Mouse (Mus musculus): Measurements from ENCODE around the gene Rab25. TPM values are rescaled to one million over a fixed set of nuclear protein-coding genes. Genes with fewer than 3 reads are reported as not detected.

The Rab25 gene
- total RNA-seq, 1 experiment from 2014 or later = not detected

DNA sequence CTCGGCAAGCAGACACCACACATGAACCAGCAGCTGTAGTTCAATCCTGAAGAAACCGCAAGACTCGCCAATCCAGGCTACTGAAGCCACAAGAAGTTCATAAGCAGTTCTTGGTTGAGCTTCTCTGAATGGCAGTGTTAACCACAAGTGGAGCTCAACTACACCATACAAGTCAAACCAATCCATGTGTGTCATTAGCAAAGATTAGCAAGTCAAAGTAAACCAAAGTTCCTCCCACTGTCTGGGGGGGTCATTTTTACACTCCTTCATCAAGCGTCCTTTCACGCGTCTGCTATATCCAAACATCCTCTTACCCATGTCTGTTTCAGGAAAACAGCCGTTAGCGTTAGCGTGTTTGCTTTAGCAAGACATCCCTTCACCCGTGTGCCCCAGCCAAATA is 22.2 kb upstream of the Rab25 start:
- ATAC-seq (replicated peaks in 1 of 2; ENCODE audit: insufficient read depth in 1 of 2, low FRiP score in 2 of 2, low TSS enrichment in 1 of 2, low read depth in 1 of 2, poor library complexity in 2 of 2, severe bottlenecking in 2 of 2) = no peak

DNA sequence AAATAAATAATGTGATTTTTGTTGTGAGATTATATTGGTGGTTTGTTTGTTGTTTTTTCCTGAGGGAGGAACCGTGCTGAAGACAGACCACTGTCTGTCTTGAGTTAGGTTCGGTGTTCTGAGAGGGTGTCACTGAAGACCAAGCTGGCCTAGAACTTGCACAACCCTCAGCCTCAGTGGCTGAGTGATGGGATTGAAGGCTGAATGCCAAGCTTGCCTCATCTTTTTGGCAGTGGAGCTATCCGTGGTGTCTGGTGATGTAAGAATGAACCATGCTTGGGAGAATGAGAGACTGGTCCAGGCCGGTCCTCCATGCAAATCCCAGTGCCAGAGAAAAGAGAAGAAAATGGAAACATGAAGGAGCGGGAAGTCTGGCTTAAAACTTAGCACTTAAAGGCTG is 21.6 kb upstream of the Rab25 start:
- ATAC-seq (replicated peaks in 1 of 2; ENCODE audit: insufficient read depth in 1 of 2, low FRiP score in 2 of 2, low TSS enrichment in 1 of 2, low read depth in 1 of 2, poor library complexity in 2 of 2, severe bottlenecking in 2 of 2) = no peak

DNA sequence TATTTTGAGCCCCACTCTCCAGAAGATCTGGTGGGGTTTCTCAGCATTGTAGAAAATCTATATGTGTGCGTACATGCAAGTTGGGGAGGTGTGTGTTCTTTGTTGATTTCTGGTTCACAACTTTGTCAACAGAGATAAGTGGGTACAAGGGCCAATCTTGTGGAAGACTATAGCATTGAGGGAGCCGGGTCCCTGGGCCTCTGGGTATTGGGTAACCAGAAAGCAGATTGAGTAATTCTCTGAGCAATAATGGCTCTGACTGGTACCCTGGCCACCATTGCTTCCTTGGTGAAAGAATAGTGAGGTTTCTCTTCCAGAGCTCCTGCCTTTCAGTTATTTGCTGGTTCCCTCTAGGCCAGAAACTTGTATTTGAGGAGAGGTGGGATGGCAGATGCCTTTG is 21.0 kb upstream of the Rab25 start:
- ATAC-seq (replicated peaks in 1 of 2; ENCODE audit: insufficient read depth in 1 of 2, low FRiP score in 2 of 2, low TSS enrichment in 1 of 2, low read depth in 1 of 2, poor library complexity in 2 of 2, severe bottlenecking in 2 of 2) = no peak; a peak in 1 of 4 replicates

DNA sequence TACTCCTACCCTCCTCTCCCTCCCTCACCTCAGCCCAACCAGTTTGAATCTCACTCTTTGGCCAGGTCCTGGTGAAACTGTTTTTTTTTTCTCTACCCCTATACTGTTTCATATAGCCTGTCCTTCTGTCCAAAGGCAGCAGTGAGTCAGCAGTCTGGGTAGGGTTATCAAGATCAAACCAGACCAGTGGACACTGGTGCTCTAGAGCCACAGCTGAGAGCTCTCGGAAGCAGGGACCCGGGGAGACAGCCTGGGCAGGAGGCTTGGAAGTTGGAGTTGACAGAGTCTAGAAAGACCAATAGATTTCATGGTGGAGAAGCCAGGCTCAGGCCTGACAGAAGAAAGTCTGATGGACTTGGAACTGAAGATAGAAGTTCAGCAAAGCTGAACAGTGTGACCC is 20.5 kb upstream of the Rab25 start:
- ATAC-seq (replicated peaks in 1 of 2; ENCODE audit: insufficient read depth in 1 of 2, low FRiP score in 2 of 2, low TSS enrichment in 1 of 2, low read depth in 1 of 2, poor library complexity in 2 of 2, severe bottlenecking in 2 of 2) = no peak

DNA sequence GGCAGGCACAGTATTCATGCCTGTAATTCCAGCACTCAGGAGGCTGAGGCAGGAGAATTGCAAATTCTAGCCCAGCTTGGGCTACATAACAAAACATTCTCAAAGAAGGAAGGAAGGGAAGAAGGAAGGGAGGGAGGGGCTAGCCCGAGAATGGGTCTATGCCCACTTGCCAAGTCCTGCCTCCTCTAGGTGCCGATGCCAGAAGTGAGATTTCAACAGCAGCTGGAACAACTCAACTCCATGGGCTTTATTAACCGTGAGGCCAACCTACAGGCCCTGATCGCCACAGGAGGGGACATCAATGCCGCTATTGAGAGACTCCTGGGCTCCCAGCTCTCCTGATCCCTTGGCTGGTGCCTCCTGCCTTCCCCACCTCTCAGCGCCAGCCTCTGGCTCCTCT is 19.8 kb upstream of the Rab25 start:
- ATAC-seq (replicated peaks in 1 of 2; ENCODE audit: insufficient read depth in 1 of 2, low FRiP score in 2 of 2, low TSS enrichment in 1 of 2, low read depth in 1 of 2, poor library complexity in 2 of 2, severe bottlenecking in 2 of 2) = no peak

DNA sequence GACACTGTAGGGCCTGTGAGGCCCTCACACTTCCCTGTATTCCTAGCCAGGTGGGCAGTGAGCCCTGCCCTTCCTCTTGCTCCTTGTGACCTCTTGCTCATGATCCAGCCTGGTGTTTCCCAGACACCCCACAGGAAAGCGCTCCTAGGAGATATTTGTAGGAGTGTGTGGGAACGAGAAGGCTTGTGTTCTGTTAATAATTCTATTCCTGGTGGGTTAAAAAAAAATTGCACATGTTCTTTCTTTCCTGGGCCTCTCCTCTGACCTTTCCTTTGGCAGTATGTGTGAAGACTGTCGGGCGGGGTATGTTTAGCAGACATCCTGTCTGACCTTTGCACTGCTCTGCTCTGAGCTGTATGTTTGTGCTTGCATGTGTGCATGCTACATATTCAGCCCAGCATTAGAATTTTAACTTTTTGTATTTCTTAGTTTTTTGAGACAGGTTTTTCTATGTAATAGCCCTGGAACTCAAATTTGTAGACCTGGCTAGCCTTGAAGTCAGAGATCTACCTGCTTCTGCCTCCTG is 18.5 kb upstream of the Rab25 start:
- no peak for ATAC-seq (replicated peaks in 1 of 2; ENCODE audit: insufficient read depth in 1 of 2, low FRiP score in 2 of 2, low TSS enrichment in 1 of 2, low read depth in 1 of 2, poor library complexity in 2 of 2, severe bottlenecking in 2 of 2)

DNA sequence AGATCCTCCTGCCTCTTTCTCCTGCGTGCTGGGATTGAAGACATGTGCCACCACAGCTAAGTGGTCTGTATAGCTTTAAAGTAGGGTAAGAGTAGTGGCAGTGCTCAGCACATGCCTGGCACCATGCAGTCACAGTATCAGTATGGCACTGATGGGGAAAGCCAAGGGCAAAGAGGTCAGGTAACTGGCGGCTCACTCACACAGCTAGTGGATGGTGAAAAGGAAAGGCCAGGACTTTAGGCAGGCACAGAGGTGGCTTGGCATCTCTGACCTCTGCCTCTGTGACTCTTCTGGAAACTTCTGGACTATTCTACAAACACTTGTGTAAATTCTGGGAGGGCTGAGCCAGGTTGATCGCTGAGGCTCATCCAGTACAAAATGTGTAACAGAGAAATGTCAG is 18.0 kb upstream of the Rab25 start:
- no peak for ATAC-seq (replicated peaks in 1 of 2; ENCODE audit: insufficient read depth in 1 of 2, low FRiP score in 2 of 2, low TSS enrichment in 1 of 2, low read depth in 1 of 2, poor library complexity in 2 of 2, severe bottlenecking in 2 of 2)

DNA sequence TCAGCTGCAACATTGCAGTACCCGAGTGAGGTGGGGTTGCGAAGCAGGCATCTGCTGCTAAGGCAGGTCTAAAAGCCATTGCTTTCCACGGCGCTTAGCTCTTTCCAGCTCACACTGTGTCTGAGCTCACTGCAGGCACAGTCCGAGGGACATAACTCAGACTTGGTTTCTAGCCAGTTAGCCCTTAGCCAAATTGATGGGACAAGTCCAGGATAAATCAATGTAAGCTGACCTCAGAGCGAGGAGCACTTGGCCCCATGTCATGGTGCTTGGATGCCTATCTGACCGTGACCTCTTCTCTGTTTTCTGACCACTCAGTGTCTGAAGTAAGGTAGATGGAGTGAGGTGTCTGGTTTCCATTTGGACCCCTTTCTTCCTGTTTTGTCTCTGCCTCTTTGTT is 15.9 kb upstream of the Rab25 start:
- ATAC-seq (replicated peaks in 1 of 2; ENCODE audit: insufficient read depth in 1 of 2, low FRiP score in 2 of 2, low TSS enrichment in 1 of 2, low read depth in 1 of 2, poor library complexity in 2 of 2, severe bottlenecking in 2 of 2) = no peak

DNA sequence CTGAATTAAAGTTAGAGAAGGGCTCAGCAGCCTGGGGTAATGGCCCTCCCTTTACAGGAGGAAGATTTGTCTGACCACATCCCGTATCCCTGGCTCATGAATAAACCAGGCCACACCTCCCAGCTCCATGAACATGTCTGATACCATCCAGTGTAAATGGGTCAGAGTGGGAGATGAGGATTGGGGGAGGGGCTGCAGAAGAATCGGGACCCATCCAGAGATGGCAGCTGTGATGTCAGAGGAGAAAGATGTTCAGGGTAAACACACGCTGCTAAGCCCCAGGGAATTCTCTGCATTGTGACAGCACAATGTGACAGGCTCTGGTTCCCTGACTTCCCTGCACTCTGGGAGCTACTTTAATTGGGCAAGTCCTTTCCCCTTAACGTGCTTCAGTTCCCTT is 15.3 kb upstream of the Rab25 start:
- ATAC-seq (replicated peaks in 1 of 2; ENCODE audit: insufficient read depth in 1 of 2, low FRiP score in 2 of 2, low TSS enrichment in 1 of 2, low read depth in 1 of 2, poor library complexity in 2 of 2, severe bottlenecking in 2 of 2) = no peak

DNA sequence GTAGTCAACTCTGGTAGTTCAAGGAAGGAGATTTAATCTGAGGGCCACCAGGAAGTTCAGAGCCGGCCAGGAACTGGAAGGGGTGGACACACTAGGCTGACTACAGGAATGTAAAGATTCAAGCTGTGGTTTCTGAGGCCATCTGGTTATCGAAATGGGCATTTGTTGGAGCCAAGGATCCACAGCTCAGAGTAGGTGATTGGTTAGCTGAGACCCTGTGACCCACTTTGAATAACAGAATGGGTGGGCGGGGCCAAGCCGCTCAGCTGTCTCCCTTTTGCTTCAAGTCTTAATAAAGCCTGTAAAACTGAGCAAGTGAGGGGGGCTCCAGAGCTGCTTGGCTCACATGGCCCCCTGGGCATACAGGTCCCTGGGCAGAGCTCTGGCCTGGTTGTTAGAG is 13.9 kb upstream of the Rab25 start:
- ATAC-seq (replicated peaks in 1 of 2; ENCODE audit: insufficient read depth in 1 of 2, low FRiP score in 2 of 2, low TSS enrichment in 1 of 2, low read depth in 1 of 2, poor library complexity in 2 of 2, severe bottlenecking in 2 of 2) = no peak

DNA sequence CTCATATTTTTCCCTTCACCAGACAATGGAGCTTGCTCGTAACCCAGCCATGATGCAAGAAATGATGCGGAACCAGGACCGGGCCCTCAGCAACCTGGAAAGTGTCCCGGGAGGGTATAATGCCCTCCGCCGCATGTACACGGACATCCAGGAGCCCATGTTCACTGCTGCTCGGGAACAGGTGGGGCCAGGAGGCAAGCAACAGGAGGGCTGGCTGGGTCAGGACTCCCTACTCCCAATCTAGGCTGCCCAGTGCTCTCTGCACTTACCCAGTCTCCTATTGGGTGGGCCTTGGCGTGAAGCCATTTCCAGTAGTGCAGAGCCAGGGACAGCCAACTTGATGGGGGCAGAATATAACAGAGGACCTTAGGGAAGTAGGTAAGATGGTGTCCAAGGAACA is 11.5 kb upstream of the Rab25 start:
- no peak for ATAC-seq (replicated peaks in 1 of 2; ENCODE audit: insufficient read depth in 1 of 2, low FRiP score in 2 of 2, low TSS enrichment in 1 of 2, low read depth in 1 of 2, poor library complexity in 2 of 2, severe bottlenecking in 2 of 2)

DNA sequence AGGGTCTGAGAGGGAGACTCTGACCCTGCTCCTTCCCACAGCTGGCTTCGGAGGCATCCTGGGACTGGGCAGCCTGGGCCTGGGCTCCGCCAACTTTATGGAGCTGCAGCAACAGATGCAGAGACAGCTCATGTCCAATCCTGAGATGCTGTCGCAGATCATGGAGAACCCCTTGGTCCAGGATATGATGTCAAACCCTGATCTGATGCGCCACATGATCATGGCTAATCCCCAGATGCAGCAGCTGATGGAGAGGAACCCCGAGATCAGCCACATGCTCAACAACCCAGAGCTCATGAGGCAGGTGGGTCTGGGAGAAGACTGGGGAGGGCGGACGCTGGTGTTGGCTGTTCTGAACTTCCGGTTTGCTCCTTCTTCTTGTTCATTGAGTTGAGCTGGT is 8.5 kb upstream of the Rab25 start:
- ATAC-seq (replicated peaks in 1 of 2; ENCODE audit: insufficient read depth in 1 of 2, low FRiP score in 2 of 2, low TSS enrichment in 1 of 2, low read depth in 1 of 2, poor library complexity in 2 of 2, severe bottlenecking in 2 of 2) = no peak

DNA sequence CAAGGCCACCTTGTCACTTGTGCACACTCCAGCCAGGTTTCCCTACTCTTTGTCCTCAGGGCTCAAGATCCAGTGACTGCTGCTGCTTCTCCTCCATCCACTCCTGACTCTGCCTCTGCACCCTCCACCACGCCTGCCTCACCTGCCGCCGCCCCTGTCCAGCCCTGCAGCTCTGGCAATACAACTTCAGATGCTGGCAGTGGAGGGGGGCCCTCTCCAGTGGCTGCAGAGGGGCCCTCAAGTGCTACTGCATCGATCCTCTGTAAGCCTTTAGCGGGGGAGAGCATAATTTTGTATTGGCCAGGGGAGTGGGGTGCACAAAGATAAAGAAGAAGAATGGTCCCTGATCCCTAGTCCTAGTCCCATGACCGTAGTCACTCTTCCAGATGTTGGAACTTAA is 7.6 kb upstream of the Rab25 start:
- ATAC-seq (replicated peaks in 1 of 2; ENCODE audit: insufficient read depth in 1 of 2, low FRiP score in 2 of 2, low TSS enrichment in 1 of 2, low read depth in 1 of 2, poor library complexity in 2 of 2, severe bottlenecking in 2 of 2) = no peak

DNA sequence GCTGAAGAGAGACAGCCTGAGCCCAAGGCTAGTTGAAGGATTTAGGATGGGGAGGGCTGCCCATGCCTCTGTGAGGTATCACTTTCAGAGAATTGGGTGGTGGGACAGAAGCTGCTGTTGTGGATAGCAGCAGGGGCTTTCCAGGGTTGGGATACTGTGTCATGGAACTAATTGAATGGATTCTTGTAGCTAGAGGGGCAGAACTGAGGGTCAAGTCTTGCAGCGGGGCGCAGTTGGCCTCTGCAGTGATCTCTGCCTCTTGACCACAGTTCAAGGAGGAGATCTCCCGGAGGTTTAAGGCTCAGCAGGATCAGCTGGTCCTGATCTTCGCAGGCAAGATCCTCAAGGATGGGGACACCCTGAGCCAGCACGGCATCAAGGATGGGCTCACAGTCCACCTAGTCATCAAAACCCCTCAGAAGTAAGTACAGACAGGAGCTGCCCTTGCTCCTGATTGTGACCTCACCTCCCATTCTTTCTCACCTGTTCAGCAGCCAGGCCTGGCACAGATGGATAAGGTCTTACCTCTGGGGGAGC is 7.0 kb upstream of the Rab25 start:
- no peak for ATAC-seq (replicated peaks in 1 of 2; ENCODE audit: insufficient read depth in 1 of 2, low FRiP score in 2 of 2, low TSS enrichment in 1 of 2, low read depth in 1 of 2, poor library complexity in 2 of 2, severe bottlenecking in 2 of 2)

DNA sequence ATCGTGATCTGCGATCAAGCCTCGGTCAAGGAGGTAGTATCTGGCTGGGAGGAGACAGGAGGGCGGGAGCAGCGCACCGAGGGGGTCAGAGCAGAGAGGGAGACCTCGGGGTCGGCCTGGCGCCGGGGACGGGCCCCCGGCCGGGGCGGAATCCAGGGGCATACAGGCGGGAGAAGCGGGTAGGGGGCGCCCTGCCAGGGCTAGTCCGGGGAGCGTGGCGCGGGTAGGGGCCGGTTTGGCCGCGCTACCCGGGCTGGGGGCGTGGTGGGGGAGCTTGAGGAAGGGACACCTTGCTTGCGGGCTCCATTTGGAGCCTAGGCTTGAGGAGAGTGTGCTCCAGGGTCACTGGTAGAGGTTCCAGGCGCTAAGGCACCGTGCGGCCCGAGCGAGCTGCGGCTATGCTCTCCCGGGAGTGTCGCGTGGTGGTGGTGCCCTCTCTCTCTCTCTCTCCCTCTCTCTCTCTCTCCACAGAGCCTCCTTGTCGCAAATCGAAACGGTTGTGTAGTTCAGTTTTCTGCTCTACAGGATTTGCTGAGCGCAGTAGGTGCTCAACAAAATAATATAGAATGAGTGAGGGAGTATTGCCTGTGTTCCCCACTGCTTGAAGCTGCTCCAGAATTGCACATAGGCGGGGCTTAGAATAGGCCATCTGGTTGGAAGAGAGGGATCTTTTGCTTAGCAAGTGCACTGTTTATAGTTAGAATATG is 5.9 kb upstream of the Rab25 start:
- no peak for ATAC-seq (replicated peaks in 1 of 2; ENCODE audit: insufficient read depth in 1 of 2, low FRiP score in 2 of 2, low TSS enrichment in 1 of 2, low read depth in 1 of 2, poor library complexity in 2 of 2, severe bottlenecking in 2 of 2)

DNA sequence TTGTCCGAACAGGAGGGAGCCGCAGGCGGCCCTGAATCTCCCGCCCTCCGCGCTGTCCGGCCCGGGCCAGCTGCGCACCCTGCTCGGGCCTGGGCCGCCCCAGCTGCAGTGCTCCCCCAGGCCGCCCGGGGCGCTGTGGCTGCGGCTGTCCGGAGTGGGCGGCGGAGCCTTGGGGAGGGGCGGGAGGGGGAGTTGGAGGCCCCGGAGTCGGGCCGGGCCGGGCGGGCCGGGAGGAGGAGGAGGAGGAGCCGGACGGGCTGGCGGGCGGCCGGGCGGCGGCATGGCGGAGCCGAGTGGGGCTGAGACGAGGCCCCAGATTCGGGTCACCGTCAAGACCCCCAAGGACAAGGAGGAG is 5.4 kb upstream of the Rab25 start, which contains the start of gene Ubqln4:
Gene Ubqln4, plus strand, starts transcription at position 234 of the 355 bp plus-strand sequence.
- peak; percentile 46 to 59 for ATAC-seq (replicated peaks in 1 of 2; ENCODE audit: insufficient read depth in 1 of 2, low FRiP score in 2 of 2, low TSS enrichment in 1 of 2, low read depth in 1 of 2, poor library complexity in 2 of 2, severe bottlenecking in 2 of 2)

DNA sequence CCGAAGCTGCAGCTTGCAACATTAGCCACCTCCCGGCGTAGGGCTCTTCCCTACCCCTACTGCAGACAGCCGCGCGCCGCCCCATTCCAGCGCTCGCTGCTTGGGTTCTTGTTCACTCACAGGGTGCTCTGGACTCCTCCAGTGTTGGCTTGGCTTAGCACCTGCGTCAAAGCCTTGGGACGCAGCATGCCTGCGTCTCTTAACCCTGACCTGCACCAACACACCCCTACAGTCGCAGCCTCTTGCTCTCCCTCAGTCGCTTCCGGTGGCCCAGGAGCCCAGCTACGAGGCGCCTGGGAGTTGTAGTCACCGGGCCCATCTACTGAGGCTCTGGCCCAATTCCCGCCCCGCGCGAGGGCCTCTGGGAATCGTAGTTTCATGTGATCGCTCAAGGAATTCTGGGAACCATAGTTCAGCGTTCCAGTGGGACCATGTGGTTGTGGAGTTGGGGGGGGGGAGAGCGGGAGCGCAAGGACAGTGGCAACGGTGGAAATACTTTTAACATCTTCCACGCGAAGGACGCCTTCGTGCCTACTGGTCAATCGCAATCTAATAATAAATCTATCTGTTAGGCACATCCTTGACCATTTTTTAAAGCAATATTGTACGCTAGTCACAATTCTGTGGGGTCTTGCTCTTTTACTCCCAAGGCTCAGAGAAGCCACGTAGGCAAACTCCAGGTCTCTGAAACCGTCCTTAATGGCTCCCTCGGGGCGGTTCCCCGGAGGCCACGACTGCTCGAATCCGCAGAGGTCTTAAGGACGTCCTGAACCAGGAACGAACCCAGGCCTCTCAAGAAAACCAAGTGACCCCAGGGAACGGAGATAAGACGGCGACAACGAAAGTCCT is 4.8 kb upstream of the Rab25 start, which contains the start of gene Lamtor2:
Gene Lamtor2, minus strand, starts transcription at position 399 of the 849 bp plus-strand sequence.
- ATAC-seq (replicated peaks in 1 of 2; ENCODE audit: insufficient read depth in 1 of 2, low FRiP score in 2 of 2, low TSS enrichment in 1 of 2, low read depth in 1 of 2, poor library complexity in 2 of 2, severe bottlenecking in 2 of 2) = peak; percentile 92 to 93

DNA sequence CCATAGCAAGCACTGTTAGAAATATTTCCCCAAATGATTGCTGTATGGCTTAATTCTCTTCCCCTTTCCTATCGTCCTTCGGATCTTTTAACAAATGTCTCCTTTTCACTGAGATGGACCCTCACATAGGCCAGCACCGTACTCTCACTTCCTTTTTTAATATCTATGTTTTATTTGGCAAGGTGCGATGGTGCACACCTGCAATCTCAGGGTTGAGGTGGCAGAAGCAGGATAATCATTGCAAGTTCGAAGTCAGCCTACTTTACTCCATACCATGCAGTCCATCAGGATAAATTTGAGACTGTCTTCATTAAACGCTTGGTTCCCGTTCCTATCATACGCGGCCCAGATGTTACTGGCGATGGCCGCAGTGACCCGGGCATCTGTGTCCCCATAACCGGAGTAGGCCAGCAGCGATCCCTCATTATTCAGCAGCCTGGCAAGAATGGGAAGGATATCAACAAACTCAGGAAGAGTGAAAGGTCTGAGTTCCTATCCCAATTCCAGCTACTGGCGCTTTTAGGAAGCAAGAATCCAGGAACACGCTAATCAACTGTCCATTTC is 4.1 kb upstream of the Rab25 start:
- ATAC-seq (replicated peaks in 1 of 2; ENCODE audit: insufficient read depth in 1 of 2, low FRiP score in 2 of 2, low TSS enrichment in 1 of 2, low read depth in 1 of 2, poor library complexity in 2 of 2, severe bottlenecking in 2 of 2) = 0 out of 4 replicates have a peak, but pooled peaks of 1 of the 2 experiments have one; percentile 2
